ENCODE assay signal across 12 mouse cellular contexts in the genomic region with DNA sequence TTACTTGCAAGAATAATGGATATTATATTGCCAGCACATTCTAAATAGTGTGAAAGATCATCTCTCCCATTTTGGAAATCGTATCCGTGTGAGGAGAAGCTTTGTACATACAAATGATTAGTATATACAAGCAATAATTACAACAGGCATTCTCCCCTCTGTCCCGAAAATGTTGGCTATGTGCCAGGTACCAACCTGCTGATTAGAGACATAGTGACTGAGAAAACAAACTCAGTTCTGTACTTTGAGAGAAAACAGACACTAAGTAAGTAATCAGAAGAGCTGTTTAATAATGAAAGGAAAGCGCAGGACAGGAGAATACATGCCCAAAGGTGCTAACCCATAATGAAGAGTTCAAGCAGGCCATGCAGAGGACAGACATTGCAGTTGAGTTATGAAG.
DNase-seq lines count a peak whose midpoint lies in the region; ATAC-seq lines count a peak whose summit lies in the region.
"Had no signal": no experiment of that assay in that cellular context is flagged by ENCODE, and none has a peak within 500 bp of the region (broad histone marks: within the 10 kb centered on the region; RNA-seq: fewer than 3 reads in every experiment).

No protein-coding gene starts in this region.

- DNase-seq in gastrocnemius, postnatal 10 days: peak; percentile 7
- no peak for DNase-seq in gastrocnemius, postnatal 25 days
- DNase-seq in kidney, postnatal 25 days: peak; percentile 11 to 32
- DNase-seq in kidney, adult 18-20 months: no peak
- DNase-seq in MEL-GATA-1-ER (ENCODE audit: extremely low read depth, low read depth): peak; percentile 50
- peak; percentile 24 for DNase-seq in brain, adult 2 months (ENCODE audit: low read depth, low spot score)
- DNase-seq: liver, embryonic 13.5 days; lung, postnatal 4 days had no signal

- no peak for ATAC-seq in monocyte, adult 5-6 weeks (replicated peaks; ENCODE audit: insufficient number of reproducible peaks, low FRiP score, low TSS enrichment, poor library complexity, severe bottlenecking)
- ATAC-seq: forebrain, embryonic 15.5 days; intestine, postnatal 0 days; midbrain, embryonic 15.5 days had no signal

Comparison
In these comparisons a context has a peak if more than half of its experiments do, and no peak if none do; other contexts are left out.
1. DNase-seq: peak in gastrocnemius, postnatal 10 days (single experiment), kidney, postnatal 25 days (2 of 2), MEL-GATA-1-ER (single experiment) and brain, adult 2 months (single experiment); none in gastrocnemius, postnatal 25 days (single experiment) and kidney, adult 18-20 months (single experiment).